Mouse (Mus musculus): ENCODE results near the gene Zfpm1. TPM values are rescaled to one million over a fixed set of nuclear protein-coding genes. Genes with fewer than 3 reads are reported as not detected.

The Zfpm1 gene
- total RNA-seq, 2 experiments from 2014 or later: 45.7 to 47.0 TPM

DNA sequence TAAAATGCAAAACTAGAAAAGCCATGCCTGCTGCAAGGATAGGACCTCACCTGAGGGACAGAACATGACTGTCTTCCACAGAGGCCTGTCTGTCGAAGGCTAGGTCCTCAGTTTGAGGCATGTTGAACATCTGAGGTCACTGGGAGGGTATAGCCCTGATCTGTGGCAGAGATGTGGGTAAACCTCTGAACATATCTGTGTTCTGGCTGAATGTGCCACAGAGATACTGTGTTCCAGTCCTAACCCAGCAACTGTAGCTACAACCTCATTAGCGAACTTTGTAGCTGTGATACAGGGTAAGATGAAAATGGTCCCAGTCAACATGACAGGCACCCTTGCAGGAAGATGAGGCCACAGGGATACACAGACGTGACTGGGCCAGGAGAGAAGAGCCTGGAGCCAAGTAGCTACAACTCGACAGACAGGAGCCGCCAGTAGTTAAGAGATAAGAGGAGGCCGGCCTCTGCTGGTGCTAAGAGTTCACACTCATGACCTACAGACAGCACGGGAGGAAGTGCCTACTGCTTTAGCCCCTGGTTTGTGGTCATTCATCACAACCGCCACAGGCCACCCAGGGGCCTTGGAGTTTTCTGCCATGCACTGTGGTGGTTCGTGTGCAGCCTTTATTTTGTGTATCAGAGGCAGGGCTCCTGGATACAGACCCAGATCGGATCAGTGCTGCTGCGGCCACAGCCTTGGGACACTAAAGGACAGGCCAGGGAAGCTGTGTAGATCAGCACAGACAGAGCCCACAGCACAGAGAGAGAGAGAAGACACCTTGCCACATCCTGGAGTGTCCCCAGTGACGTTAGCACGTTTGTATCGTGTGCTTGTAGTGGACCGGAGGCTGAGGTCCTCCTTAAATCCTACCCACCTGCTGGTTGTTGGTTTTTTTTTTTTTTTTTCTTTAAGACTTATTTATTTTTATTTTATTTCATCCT, 67.7 kb downstream of the Zfpm1 start:
- DNase-seq: no peak

DNA sequence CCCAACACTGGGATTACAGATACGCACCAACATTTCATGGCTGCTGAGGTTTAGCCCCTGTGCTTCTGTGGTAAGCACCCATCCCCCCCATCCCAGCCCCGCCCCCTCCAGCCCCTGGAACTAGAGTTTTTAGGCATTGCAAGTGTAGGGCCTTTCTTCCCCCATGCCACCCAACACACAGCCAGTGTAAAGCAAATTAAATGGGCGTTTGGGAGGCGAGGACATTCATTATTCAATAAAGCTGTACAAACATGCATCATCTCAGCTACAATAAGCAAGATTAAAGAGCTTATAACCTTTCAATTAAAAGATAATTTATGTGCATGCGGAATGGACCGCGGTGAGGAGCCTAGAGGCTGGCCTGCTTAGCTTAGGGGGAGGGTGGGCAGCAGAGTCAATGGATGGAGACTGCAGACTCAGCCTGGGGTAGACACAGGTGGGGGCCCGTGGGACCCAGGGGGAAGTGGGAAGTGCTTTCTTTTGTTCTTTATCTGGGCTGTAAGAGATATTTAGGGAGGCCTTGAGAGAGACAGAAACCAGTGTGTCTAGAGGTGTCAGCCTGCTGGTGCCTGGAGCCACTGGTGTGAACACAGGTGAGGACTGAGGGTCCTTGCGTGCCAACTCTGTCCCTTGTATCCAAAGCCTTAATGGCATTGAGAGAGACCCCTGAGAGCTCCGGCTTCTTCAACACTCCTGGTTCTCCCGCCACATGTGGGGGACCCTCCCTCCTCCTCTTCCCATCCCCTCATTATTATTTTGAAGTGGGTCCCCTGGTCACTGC, 68.6 kb downstream of the Zfpm1 start:
- DNase-seq: no peak

DNA sequence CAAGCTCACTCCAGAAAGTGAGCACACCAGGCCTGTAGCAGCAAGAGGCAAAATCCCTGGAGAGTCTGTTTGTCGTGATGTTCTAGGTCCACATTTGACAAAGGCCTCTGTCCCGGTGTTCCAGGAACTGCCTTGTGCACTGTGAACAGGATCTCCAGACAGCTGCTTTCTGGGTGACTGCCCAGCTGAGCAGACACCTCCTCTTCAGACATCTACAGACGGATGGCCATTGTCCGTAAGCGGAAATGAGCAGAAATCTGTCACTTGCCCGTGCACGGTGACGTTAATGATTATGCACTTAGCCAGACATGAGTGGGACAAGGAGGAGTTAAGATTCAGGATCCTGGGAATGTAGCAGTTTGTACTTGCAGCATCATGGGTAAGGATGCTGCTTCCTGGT, 72.2 kb downstream of the Zfpm1 start:
- no peak for DNase-seq

DNA sequence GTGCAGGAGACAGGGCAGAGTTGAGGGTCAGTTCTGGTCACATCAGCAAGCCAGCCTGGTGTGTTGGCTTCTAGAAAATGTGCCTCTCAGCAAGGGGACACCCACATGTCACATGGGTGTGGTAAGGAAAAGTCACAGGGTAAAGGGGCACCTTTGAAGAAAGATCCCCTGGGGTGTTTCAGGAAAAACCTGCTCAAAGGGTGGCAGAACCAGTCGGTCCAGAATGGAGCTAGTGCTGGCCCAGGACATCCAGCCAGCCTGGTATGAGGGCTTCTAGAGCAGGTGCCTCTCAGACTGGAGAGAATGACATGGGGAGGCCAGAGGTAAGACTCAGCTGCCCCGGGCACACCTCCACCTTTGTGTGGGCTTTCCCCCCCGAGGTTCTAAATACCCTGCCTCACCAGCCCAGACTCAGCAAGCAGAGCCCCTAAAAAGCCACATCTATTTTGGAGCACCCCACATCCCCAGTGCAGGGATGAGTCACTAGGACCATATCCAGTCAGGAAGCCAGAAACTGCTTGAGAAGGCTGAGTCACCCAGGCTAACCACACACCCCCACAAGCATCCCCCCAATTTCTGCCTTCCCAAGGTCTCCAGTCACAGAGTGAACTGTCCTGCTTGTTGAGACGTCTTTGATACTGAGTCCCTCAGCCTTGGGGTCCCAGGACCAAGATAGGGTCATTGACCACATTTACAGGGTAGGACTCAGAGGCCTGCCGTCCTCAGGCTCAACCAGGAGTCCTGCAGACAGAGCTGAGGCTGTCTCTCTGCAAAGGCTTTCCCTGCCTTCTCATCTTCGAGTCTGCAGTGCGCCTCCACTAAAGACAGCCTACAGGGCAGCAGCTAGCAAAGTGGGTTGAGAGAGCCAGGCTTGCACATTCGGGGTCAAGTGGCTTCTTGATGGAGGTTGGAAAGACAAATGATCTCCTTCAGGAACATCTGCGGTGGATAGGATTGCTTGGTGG, 74.0 kb downstream of the Zfpm1 start:
- no peak for DNase-seq

- DNase-seq: no peak
Observed at GRCm38 (mm10) chr8:122357202-122357601, 75.3 kb downstream of the Zfpm1 start.

DNA sequence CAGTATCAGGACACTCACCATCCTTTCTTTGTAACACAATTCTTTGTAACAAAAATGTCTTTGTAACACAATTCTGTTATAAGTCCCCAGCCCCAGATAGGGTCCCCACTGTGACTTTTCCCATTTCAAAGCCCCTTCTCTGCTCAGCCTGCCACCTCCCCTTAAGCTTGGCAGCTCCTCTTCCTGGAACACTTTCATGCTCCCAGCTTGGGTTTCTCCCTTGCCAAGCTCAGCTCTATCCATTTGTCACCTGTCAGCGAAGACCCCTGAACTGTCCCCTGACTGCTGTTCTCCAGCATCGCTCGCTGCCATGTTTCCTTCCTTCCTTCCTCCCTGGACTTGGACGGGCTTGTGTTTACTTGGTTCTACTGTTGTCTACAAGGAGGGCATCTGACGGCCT, 75.7 kb downstream of the Zfpm1 start:
- no peak for DNase-seq

DNA sequence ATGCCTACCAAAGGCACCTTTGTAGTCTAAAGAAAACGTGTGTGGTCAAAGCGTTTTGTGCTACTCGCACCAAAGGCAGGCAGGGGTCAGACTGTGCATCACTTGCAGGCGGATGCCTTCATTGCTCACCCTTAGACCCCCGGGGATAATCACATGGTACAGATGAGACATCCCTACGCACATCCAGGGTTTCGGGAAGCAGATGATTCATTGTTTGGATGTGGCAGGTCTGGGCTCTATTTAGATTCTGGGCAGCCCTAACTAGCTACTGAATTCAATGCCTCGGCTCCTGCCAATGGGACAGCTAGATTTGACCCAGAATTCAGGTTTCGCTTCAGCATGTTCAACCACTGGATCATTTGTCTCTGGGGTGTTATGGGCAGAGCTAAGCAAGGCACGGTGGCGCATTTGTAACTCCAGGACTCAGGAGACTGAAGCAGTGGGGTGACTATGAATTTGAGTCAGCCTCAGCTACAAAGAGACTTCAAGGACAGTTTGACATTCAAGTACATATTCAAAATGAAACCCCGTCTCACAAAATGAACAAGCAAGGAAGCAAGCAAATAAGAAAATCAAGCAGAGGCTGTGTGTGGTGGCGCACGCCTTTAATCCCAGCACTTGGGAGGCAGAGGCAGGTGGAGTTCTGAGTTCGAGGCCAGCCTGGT, 77.3 kb downstream of the Zfpm1 start:
- no peak for DNase-seq

DNA sequence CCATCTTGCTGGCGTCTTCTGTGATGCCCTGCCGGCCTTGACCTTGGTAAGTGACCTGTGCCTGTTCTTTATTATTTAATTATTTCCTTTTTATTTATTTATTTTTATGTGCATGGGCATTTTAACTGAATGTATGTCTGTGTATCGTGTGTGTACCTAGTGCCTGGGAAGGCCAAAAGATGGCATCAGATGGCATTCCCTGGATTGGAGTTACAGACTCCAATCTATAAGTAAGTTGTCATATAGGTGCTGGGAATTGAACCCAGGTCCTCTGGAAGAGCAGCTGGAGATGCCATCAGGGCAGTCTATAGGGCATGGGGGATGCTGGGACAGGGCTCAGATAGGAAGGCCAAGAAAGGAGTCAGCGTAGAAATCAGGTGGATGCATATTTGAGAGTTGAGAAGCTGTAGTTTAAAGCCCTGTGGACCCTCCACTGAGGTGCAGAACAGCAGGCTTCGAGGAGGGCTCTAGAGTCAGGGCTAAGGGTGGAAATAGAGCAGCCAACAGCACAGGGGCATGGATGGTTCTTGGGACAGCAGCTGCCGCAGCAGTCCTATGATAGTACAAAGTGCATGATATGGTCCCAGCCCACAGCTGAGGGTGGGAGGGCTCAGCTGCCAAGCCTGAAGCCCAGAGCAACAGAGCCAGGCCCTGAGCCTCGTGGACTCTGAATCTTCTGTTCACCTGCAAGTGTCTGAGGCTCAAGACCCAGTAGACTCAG, 78.9 kb downstream of the Zfpm1 start, which contains the start of gene Trhr2:
Gene Trhr2, minus strand, starts transcription at position 51 of the 721 bp plus-strand sequence.
- DNase-seq: no peak

- no peak for DNase-seq
Observed at GRCm38 (mm10) chr8:122362271-122362670, 80.3 kb downstream of the Zfpm1 start.

GRCm38 (mm10) chr8:122362967-122363366, 81.0 kb downstream of the Zfpm1 start:
- no peak for DNase-seq

DNA sequence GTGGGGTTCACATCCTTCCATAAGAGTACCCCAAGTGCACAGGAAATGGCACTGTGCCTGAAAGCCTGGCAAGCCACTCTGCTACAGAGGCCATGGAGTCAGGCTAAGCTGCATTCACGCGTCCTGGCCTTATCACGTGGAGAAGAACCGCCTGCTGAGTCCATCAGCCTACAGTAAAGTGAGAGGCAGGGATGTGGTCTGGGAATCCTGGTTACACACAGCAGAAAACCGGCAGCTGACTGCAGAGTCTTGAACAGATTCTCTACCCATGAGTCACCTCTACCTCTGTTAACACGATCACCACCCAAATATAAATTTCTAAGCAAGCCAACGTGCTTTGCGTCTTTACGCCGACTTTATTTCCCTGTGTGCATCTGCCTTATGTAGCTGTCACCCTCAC, 86.6 kb downstream of the Zfpm1 start:
- DNase-seq: no peak

DNA sequence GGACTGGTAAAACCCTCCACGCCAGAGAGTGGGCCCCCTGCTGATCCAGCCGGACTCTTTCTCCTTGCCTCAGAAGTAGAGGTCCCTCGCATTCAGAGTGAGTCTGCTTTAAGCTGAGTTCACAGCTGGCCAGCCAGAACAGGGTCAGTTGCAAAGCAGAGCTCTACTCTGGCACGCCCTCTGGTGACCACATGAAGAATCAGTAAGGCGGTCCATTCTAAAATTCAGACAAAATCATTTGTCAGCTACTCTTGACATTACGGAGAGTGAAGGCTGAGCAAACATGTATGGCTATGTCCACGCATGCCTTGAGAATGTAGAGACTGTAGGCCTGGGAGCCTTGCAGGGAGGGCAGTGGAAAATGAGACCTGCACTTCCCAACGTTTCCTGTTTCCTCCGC, 87.7 kb downstream of the Zfpm1 start:
- peak; percentile 87 for DNase-seq

DNA sequence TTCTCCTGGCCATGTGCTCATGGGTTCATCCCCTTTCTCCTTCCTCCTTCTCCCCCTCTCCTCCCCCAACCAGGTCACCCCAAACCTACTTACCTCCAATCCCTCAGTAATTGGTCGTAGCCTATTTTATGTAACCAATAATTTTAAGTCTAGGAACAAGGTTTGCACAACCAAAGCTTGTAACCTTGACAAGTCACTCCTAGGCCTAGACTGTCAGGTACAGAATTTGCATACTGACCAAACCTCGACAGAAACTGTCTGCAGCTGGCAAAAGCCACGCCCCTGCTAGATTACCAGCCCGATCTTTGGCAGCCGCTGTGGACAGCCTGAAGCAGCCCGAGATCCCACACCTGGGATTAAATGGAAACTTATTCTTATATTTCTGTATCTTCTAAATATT, 89.8 kb downstream of the Zfpm1 start:
- DNase-seq: no peak

- DNase-seq: no peak
Observed at GRCm38 (mm10) chr8:122375320-122375719, 93.4 kb downstream of the Zfpm1 start.

DNA sequence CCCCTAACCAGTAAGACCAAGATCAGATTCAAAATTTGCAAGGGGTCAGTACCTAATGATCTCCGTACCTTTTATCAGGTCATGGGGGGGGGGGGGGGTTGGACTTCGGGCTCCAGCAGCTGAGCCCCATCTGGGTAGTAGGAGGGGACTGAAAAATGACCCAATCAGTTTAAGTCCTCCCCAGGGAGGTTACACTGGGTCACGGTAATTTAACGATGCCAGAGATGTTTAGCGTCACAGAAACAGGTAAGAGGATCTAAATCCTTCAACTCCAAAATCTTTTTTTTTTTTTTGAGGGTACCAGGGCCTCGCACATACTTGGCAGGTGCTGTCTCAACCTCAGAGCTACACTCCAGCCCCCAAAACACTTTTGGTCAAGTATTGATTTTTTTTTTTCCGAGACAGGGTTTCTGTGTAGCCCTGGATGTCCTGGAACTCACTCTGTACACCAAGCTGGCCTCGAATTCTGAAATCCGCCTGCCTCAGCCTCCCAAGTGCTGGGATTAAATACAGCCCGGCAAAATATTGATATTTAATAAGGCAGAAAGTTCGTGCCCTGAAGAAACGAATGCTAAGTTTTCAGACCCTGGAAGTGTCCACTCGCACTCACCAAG, 93.9 kb downstream of the Zfpm1 start:
- DNase-seq: no peak

DNA sequence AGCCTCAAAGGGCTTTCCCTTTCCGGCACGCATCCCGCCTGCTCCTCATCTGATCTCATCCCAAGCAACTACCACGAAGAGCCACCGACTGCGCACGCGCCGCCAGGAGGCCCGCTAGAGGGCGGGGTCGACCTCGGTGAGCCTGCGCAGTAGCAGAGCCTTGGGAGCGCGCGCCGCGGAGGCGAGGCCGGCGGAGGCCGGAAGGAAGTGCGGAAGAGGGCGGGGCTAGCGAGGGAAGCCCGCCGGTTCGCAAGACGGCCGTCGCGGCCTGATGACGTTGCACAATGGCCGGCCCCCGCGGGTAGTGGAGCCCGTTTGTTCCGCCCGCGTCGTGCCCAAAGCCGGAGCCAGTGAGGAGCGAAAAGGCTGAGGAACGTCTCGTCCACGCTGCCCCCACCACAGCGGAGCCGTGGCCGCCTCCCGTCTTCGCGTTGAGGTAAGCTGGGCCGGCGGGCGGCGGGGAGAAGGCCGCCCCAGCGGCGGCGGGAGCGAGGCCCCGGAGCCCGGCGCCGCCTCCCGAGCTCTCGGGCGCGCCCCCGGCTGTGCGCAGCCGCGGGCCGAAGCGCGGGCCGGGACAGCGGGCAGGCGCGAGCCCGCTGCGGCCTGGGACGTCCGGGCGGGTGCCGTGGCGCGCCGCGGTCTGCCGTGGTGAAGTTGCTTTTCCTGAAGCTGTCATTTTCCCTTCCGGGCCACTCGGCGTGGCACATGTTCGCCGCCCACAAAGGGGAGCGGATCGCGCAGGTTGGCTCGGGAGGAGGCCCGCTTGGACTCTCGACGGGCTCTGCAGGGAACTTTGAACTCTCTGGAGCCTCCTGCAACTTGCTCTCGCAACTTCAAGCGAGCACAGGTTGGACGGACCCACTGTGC, 94.7 kb downstream of the Zfpm1 start, which contains the start of gene Zc3h18:
Gene Zc3h18, plus strand, starts transcription at position 245 of the 867 bp plus-strand sequence.
- peak; percentile 100 for DNase-seq

- DNase-seq: no peak
Observed at GRCm38 (mm10) chr8:122383039-122383438, 101.1 kb downstream of the Zfpm1 start.
